Mouse (Mus musculus): ENCODE measurements around the gene Zbtb38. TPM values are rescaled to one million over a fixed set of nuclear protein-coding genes. Genes with fewer than 3 reads are reported as not detected.
"Not testable (repeated sequence)": the region's sequence is repeated elsewhere in the genome, so short reads cannot be mapped to it uniquely, and the experiment has no call there.

The Zbtb38 gene
- polyA plus RNA-seq, 1 experiment from 2014 or later = 57.1 TPM

DNA sequence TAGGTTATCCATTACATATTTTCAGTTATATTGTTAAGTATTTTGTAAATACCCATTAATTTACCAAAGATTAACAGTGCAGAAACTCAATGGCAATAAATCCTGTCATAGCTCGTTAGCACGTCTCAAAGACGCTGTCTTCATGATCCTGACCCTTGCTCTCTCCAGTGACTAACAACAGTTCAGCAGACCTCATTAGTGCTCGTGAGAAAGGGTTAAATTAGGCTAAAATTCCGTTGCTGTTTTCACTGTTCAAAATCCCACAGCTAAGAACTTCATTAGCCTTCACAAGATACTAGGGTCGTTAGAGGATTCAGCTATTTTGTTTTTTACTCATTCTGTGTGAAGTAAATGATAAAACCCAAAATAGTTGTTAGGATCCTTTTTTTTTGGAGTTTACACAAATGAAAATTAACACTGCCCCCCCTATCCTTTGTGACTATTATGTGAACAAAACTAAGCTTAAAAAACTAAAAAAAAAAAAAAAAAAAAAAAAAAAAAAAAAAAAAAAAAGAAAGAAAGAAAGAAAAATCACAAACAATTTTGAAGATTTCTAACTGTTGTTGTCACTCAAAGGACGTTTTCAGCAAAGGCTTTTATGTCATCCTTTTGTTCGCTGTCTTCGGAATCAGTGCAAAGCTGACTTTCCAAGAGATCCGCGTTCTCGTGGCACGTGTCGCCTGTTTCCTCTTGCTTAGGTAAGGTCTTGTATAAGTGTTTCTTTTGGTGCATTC, 67.6 kb downstream of the Zbtb38 start:
- Histone ChIP-seq H3K4me2 (ENCODE audit: low read length) (no peak overlapping the region), H3K36me3 (ENCODE audit: control insufficient read depth, insufficient read depth, low read length) (peaks cover 23% of the 10 kb centered on the region), H3K4me1 (ENCODE audit: control insufficient read depth, insufficient read depth, low read length) (no peaks in the 10 kb centered on the region), H3K27ac (ENCODE audit: low read length) (no peak overlapping the region), H3K9ac (ENCODE audit: low read depth, low read length) (no peak overlapping the region), H3K27me3 (ENCODE audit: control insufficient read depth, insufficient read depth, low read depth, low read length) (no peaks in the 10 kb centered on the region), H3K9me3 (replicated peaks; ENCODE audit: control insufficient read depth, low read length, poor library complexity, severe bottlenecking) (no peaks in the 10 kb centered on the region), H3K4me3 (ENCODE audit: low read depth, low read length) (no peak overlapping the region)
- no peak for ATAC-seq
- 70% methylated on average over 14 of the region's 14 CpGs for WGBS

- H3K9ac ChIP-seq (ENCODE audit: low read depth, low read length) = no peak overlapping the region
- WGBS = 84% methylated on average over 4 of the region's 4 CpGs
- H3K9me3 ChIP-seq (replicated peaks; ENCODE audit: control insufficient read depth, low read length, poor library complexity, severe bottlenecking) = no peaks in the 10 kb centered on the region
- H3K27ac ChIP-seq (ENCODE audit: low read length) = no peak overlapping the region
- no peaks in the 10 kb centered on the region for H3K27me3 ChIP-seq (ENCODE audit: control insufficient read depth, insufficient read depth, low read depth, low read length)
- no peaks in the 10 kb centered on the region for H3K4me1 ChIP-seq (ENCODE audit: control insufficient read depth, insufficient read depth, low read length)
- no peak for ATAC-seq
- no peak overlapping the region for H3K4me3 ChIP-seq (ENCODE audit: low read depth, low read length)
- no peak overlapping the region for H3K4me2 ChIP-seq (ENCODE audit: low read length)
- peaks cover 23% of the 10 kb centered on the region for H3K36me3 ChIP-seq (ENCODE audit: control insufficient read depth, insufficient read depth, low read length)
These were observed 68.4 kb downstream of the Zbtb38 start for GRCm38 (mm10) chr9:96684165-96684792.

- H3K27ac ChIP-seq (ENCODE audit: low read length) = no peak overlapping the region
- H3K4me1 ChIP-seq (ENCODE audit: control insufficient read depth, insufficient read depth, low read length) = no peaks in the 10 kb centered on the region
- no peak overlapping the region for H3K4me2 ChIP-seq (ENCODE audit: low read length)
- no peaks in the 10 kb centered on the region for H3K27me3 ChIP-seq (ENCODE audit: control insufficient read depth, insufficient read depth, low read depth, low read length)
- ATAC-seq = no peak
- H3K36me3 ChIP-seq (ENCODE audit: control insufficient read depth, insufficient read depth, low read length) = no peaks in the 10 kb centered on the region
- no peaks in the 10 kb centered on the region for H3K9me3 ChIP-seq (replicated peaks; ENCODE audit: control insufficient read depth, low read length, poor library complexity, severe bottlenecking)
- no peak overlapping the region for H3K9ac ChIP-seq (ENCODE audit: low read depth, low read length)
- H3K4me3 ChIP-seq (ENCODE audit: low read depth, low read length) = no peak overlapping the region
- WGBS = 88% methylated on average over 5 of the region's 5 CpGs
These were observed 74.0 kb downstream of the Zbtb38 start for GRCm38 (mm10) chr9:96678611-96679010.

GRCm38 (mm10) chr9:96677711-96678110, 74.9 kb downstream of the Zbtb38 start:
- not testable (repeated sequence) for H3K9ac ChIP-seq (ENCODE audit: low read depth, low read length); H3K4me1 ChIP-seq (ENCODE audit: control insufficient read depth, insufficient read depth, low read length); H3K36me3 ChIP-seq (ENCODE audit: control insufficient read depth, insufficient read depth, low read length); H3K4me2 ChIP-seq (ENCODE audit: low read length); ATAC-seq; H3K27me3 ChIP-seq (ENCODE audit: control insufficient read depth, insufficient read depth, low read depth, low read length); H3K9me3 ChIP-seq (replicated peaks; ENCODE audit: control insufficient read depth, low read length, poor library complexity, severe bottlenecking); H3K27ac ChIP-seq (ENCODE audit: low read length); H3K4me3 ChIP-seq (ENCODE audit: low read depth, low read length)
- 83% methylated on average over 5 of the region's 5 CpGs for WGBS

GRCm38 (mm10) chr9:96676671-96677070, 76.0 kb downstream of the Zbtb38 start:
- H3K4me3 ChIP-seq (ENCODE audit: low read depth, low read length) = no peak overlapping the region
- no peak overlapping the region for H3K9ac ChIP-seq (ENCODE audit: low read depth, low read length)
- WGBS = 90% methylated on average over 10 of the region's 10 CpGs
- H3K27me3 ChIP-seq (ENCODE audit: control insufficient read depth, insufficient read depth, low read depth, low read length) = no peaks in the 10 kb centered on the region
- no peak overlapping the region for H3K27ac ChIP-seq (ENCODE audit: low read length)
- no peaks in the 10 kb centered on the region for H3K36me3 ChIP-seq (ENCODE audit: control insufficient read depth, insufficient read depth, low read length)
- no peaks in the 10 kb centered on the region for H3K9me3 ChIP-seq (replicated peaks; ENCODE audit: control insufficient read depth, low read length, poor library complexity, severe bottlenecking)
- no peak overlapping the region for H3K4me2 ChIP-seq (ENCODE audit: low read length)
- no peaks in the 10 kb centered on the region for H3K4me1 ChIP-seq (ENCODE audit: control insufficient read depth, insufficient read depth, low read length)
- no peak for ATAC-seq

DNA sequence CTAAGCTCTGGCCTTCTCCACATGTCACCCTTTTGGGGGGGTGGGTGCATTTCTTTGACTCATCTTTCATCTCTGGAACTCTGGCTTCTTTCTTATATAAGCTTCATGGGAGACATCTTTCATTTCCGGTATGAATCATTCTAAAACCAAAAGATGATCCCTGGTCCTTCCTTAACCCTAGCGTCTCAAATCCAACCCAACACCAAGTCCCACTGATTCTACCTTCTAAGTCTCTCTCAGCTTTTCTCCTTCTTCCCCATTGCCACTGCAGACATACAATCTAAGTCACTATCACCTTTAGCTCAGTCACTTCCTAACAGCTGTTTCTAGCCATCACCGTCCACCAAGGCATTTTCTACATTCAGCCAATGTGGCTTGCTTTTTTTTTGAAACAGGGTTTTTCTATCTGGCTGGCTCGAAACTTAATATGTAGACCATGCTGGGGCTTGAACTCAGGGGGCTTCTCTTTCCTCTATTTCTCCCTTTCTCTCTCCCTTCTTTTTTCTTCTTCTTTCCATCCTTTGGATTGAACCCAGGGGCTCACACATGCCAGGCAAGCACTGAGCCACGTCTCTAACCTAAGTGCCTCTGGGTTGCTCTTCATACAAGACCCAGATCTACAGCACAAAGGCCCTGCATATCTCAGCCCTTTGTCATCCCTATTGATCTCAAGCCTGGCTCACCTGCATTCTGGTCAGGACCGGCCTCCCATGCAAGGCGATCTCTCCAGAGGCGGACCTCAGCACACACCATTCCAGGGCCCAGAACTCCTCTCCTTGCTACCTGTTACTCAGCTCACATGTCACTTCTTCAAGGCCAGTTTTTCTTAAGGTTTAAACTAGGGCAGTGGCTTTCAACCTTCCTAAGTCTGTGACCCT, 76.6 kb downstream of the Zbtb38 start:
- no peak for ATAC-seq
- Histone ChIP-seq H3K27ac (ENCODE audit: low read length) (no peak overlapping the region), H3K36me3 (ENCODE audit: control insufficient read depth, insufficient read depth, low read length) (no peaks in the 10 kb centered on the region), H3K9me3 (replicated peaks; ENCODE audit: control insufficient read depth, low read length, poor library complexity, severe bottlenecking) (no peaks in the 10 kb centered on the region), H3K9ac (ENCODE audit: low read depth, low read length) (no peak overlapping the region), H3K4me2 (ENCODE audit: low read length) (no peak overlapping the region), H3K4me1 (ENCODE audit: control insufficient read depth, insufficient read depth, low read length) (no peaks in the 10 kb centered on the region), H3K27me3 (ENCODE audit: control insufficient read depth, insufficient read depth, low read depth, low read length) (no peaks in the 10 kb centered on the region), H3K4me3 (ENCODE audit: low read depth, low read length) (no peak overlapping the region)
- 90% methylated on average over 8 of the region's 8 CpGs for WGBS

DNA sequence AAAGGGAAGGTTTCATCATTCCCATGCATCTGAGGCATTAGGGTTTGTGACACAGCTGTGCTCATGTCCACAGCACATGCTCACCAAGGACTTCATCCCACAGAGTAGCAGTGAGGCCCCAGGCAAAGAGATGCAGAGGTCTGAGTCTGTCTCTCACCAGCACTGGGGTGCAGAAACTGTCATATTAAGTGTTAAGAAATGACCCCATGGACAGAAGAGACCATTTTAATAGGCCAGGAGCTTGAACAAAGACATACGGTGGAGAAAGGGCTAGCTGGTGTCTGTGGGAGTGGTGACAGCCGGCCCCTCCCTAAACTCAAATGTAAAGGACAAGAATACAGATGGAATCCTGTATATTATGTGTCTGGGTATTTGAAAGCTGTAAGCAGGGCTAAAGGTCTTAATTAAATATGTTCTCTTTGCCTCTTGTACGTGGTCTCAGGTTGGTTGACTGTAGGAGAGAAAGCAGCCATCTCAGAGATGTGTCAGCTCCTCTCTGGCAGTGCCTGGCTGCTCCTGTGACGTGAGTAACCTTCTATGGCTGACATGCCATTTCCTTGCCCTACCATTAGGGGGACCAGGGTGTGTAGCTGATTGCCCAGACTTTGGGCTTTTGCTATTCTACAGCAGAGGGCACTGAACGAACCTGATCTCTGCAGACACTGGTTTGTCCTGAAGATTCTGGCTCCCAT, 77.4 kb downstream of the Zbtb38 start:
- no peaks in the 10 kb centered on the region for H3K4me1 ChIP-seq (ENCODE audit: control insufficient read depth, insufficient read depth, low read length)
- H3K4me3 ChIP-seq (ENCODE audit: low read depth, low read length) = no peak overlapping the region
- no peak overlapping the region for H3K4me2 ChIP-seq (ENCODE audit: low read length)
- ATAC-seq = no peak
- H3K9me3 ChIP-seq (replicated peaks; ENCODE audit: control insufficient read depth, low read length, poor library complexity, severe bottlenecking) = no peaks in the 10 kb centered on the region
- H3K27ac ChIP-seq (ENCODE audit: low read length) = no peak overlapping the region
- H3K27me3 ChIP-seq (ENCODE audit: control insufficient read depth, insufficient read depth, low read depth, low read length) = no peaks in the 10 kb centered on the region
- H3K9ac ChIP-seq (ENCODE audit: low read depth, low read length) = no peak overlapping the region
- no peaks in the 10 kb centered on the region for H3K36me3 ChIP-seq (ENCODE audit: control insufficient read depth, insufficient read depth, low read length)
- 37% methylated on average over 5 of the region's 5 CpGs for WGBS

DNA sequence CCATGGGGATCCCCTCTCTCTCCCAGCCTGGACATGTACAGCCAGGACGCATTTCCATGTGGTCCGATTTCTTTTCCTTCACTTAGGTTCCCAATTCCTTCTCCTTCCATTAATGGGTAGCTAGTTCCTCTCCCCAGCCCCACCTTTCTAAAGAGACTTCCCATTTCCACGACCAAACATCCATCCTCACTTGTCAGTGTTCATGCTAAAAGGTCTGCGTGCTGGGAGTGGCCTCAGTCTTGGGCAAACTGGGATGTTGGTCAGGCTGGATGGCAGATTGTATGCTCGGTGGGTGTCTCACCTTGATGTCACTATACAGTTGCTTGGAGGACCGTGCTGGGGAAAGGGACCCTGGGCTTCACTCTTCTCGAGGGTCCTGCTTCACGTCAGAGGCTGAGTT, 78.3 kb downstream of the Zbtb38 start:
- ATAC-seq = no peak
- no peaks in the 10 kb centered on the region for H3K27me3 ChIP-seq (ENCODE audit: control insufficient read depth, insufficient read depth, low read depth, low read length)
- no peaks in the 10 kb centered on the region for H3K36me3 ChIP-seq (ENCODE audit: control insufficient read depth, insufficient read depth, low read length)
- no peak overlapping the region for H3K4me2 ChIP-seq (ENCODE audit: low read length)
- H3K9me3 ChIP-seq (replicated peaks; ENCODE audit: control insufficient read depth, low read length, poor library complexity, severe bottlenecking) = no peaks in the 10 kb centered on the region
- H3K4me1 ChIP-seq (ENCODE audit: control insufficient read depth, insufficient read depth, low read length) = no peaks in the 10 kb centered on the region
- H3K27ac ChIP-seq (ENCODE audit: low read length) = no peak overlapping the region
- 92% methylated on average over 8 of the region's 8 CpGs for WGBS
- no peak overlapping the region for H3K9ac ChIP-seq (ENCODE audit: low read depth, low read length)
- H3K4me3 ChIP-seq (ENCODE audit: low read depth, low read length) = no peak overlapping the region

Measured in midbrain, embryonic 16.5 days (tissue).